Mouse (Mus musculus) kidney, adult 8-10 months (tissue): ENCODE data around the gene Klhdc1.

ENCODE experiments used
- DNase-seq, 2 experiments: peaks; one replicate each; pipeline ENCODE4 v3.0.0; 2022

Klhdc1 gene

DNA sequence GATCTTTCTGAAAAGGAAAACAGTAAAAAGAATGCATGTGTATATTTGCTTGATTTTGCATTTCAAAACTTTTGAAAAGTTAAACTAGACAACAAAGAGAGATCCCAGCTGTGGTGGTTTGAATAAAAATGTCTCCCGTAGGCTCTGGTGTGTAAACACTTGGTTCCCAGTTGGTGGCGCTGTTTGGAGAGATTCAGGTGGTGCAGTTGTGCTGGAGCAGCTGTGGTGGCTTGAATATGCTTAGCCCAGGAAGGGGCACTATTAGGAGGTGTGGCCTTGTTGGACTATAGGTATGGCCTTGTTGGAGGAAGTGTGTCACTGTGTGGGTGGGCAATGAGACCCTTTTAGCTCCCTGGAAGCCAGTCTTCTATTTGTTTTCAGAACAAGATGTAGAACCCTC, 11.7 kb upstream of the Klhdc1 start:
- no peak for DNase-seq

DNA sequence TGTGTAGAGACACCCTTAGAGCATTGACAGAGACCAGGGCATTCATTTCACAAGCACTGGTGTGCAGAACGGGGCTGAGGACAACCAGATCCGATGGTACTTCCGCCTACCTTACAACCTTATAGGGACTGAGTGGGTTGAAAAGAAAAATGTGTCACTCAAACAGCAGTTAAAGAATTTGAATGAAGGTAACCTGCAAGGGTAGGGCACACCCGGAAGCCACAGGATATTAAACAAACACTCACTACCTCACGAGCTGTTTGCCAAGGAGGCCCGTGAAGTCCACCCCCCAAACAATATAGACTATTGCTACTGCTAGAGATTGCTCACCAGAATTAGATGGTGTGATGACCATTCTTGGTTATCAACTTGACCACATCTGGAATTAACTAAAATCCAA, 5.2 kb upstream of the Klhdc1 start:
- DNase-seq: no peak

DNA sequence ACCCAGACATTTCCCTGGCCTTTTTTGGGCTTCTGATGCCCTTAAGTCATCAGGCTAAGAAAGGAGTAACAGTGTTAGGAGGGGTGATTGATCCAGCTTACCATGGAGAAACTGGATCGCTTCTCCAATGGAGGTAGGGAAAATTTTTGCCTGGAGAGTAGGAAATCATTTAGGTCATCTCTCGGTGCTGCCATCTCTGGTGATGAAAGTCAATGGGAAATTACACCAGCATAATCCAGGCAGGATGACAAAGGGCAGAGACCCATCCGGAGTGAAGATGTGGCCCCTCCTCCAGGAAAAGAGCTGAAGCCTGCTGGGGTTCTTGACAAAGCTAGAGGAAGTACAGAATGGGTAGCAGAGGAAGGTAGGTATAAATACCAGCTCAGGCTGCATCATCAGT, 2.7 kb upstream of the Klhdc1 start:
- no peak for DNase-seq

DNA sequence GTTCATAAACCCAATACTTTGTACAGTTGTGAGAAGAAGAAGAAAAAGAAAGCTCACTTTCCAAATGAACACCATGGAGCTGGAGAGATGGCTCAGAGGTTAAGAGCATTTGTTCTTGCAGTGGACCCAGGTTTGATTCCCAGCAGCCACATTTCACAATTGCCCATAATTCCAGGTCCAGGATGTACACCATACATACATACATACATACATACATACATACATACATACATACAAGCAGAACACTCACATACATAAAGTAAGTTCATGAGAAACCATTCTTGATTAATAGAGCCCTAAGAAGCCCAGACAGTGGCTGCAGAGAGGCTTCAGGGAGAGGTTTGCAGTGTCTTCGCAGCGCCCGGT, 412 bp downstream of the Klhdc1 start:
- DNase-seq: no peak

DNA sequence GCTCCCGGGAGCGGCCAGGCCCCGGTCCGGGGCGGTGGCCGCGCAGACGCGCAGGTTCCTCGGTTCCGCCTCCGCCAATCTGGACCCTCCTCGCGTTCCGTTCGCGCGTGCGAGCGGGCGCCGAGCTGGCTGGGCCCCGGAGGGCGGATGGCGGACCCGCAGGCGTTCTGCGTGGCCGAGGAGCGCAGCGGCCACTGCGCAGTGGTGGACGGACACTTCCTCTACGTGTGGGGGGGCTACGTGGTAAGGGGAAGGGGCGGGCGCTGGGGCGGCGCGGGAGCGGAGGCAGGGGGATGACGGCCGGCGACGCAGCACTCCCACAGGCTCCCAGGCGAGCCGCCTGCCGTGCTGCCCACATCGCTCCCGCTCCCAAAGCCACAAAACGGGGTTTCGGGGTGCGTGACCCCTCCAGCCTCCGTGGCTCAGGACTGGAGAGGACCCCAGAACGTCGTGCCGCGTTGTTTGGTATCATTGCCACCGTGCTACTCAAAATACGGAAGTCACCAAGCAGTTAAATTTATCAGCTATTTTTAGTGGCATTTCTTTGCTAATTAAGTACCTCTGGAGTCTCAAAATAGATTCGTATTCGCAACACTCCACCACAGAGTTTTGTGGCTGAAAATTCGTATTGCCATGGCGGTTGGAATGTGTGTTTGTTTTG, 925 bp downstream of the Klhdc1 start:
- peak; percentile 50 to 53 for DNase-seq

DNA sequence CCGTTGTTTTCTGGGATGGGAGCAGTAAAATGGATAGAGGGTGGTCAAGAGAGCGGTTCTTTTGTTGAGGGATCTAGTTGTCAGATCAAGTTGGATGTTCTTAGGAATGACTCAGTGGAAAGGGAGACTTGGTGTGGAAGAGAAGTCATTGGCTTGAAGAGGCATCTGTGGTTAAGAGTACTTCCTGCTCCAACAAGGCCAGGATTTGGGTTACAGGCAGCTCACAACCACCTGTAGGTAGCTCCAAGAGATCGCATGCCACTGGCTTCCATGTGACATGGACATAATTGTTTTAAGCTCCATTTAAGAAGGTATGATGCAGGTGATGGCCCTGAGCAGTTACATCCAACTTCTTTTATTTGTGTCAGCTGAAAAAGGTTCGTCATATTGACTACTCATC, 8.8 kb downstream of the Klhdc1 start:
- no peak for DNase-seq

DNA sequence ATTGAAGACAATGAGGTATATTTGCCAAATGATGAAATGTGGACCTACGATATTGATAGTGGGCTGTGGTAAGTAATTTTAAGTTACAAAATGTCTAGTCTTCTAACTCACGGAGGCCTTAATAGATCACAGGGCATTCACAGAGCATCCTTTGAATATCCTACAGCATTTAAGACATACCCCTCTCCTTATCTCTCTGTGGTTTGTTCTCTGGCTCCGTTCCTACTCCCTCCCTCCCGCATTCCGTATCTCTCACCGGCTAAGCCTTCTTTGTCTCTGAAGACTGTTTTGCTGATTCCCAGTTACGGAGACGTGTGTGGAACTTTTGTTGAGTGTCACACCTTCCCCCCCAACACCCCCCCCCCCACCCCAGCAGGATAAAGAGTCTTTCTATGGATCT, 9.8 kb downstream of the Klhdc1 start:
- no peak for DNase-seq

DNA sequence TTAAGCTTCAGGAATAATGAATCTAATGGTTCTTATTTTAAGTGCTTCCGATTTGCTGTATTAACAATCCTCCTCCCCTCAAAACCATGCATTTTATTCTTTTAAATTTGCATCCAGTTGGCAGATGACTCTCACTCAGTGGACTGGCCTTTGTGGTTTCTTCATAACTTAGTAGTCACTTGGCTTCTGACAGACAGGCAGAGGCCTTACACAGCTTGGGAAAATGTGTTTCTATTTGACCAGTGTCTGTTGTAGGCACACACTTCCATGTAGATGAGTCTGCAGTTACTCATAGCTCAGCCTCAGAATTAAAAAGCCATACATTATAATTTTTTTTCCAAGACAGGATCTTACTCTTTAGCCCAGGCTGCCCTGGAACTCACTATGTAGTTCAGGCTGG, 12.8 kb downstream of the Klhdc1 start:
- no peak for DNase-seq

DNA sequence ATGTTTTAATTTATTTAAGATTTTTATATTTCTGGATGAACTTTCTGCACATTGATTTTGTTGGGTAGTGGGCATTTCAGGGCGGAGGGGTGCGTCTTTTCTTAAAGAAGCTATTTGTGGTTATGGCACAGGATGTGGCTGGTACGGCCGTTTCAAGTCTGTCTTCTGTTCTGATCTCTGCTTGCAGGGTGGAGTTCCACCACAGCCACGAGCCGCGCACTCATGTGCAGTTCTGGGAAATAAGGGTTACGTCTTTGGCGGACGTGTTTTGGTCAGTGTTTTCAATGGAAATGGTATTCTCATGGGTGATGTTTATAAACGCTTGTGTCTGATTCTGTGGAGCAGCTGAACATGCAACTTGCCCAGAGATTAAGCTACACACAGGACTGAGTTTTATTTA, 16.9 kb downstream of the Klhdc1 start:
- DNase-seq: no peak

DNA sequence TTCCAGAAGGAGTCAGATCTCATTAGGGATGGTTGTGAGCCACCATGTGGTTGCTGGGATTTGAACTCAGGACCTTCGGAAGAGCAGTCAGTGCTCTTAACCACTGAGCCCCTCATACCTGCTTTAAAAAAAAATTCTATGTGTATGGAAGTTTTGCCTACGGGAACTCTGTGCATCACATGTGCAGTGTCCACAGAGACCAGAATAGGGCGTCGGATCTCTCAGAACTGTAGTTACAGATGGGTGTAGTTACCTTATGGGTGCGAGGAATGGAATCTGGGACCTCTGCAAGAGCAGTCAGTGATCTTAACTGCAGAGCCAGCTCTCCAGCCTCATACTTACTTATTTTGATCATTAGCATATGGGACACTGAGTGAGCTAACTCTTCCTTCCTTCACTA, 21.3 kb downstream of the Klhdc1 start:
- DNase-seq: no peak

DNA sequence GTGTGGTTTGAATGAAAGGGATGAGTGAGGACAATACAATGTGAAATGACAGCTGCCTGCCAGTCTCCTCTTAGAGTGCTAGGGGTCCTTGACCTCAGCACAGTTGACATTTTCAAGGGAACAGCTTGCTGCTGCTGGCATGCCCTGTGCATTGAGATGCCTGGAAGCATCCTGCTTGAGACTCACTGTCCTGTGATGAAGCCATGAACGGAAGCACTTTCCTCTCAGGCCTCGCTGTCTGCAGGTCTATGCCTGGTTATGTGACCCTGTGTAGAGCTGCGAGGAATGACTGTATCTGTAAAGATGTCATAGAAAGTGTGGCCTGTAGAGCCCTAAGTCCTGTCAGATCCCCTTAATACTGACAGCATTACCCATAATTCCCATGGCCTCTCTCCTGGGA, 24.1 kb downstream of the Klhdc1 start:
- DNase-seq: no peak

DNA sequence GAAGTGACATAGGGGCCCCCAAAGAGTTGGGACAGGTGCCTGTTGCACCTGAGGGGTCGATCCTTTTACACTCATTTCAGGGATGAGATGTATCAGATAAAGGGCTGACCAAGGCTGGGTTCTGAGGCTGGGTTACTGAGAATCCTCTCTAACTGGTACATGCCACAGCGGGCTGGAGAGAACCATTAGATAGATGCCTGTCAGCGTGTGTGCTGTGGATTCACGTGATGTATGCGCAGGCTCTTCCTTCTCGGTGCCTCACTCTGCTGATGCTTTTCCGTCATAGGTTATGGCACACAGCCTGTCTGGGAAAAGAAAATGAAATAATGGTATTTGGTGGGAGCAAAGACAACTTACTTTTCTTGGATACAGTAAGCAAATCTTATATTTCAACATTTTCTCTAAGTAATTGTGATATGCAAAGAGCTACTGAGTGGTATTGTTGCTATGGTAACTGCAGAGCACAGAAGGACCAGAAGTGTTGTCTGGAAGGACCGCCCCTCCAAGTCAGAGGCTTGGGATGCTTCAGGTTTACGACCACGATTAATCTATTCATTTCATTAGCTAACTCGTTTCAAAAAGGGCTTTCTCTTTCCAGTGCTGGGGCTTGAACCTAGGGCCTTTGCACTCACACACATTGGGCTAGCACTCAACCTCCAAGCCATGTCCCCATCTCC, 27.1 kb downstream of the Klhdc1 start:
- DNase-seq: no peak

DNA sequence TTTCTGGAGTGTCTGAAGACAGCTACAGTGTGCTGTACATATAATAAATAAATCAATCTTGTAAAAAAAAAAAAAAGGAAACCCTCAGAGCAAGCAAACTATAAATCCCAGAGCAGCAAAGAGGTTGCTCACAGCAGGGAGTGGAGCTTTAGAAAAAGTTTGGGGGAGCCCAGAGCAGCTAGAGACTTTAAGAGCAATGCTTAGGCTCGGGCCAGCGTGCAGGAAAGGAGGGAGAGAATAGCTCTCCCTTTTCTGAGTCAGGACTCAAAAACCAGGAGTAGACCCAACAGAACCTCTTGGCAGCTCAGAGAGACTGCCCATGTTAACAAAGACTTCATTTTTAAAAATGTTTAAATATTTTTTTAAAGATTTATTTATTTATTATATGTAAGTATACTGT, 28.0 kb downstream of the Klhdc1 start:
- no peak for DNase-seq

DNA sequence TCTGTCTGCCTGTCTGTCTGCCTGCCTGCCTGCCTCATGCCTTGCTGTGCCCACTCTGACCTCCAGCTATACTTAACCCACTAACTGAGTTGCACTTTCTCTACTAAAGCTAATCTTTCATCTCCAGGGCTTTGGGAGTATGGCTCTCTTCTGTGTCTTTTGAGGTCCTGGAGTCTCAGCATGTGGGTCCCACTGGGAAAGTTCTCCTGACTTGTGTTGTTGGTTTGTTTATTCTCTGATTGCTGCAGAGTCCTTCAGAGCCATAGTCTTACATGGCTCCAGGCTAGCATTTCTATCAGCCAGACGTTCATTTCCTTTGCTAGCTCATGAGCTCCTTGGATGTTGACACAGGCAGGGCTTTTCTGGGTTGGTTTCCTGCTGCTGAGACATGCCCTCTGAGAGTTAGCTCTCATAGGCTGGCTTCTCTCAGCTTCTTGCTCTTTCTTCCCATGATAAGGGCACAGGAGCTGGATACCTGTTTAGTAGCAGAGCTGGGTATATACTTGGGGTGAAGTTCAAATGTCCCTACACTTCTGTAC, 39.0 kb downstream of the Klhdc1 start:
- DNase-seq: no peak

DNA sequence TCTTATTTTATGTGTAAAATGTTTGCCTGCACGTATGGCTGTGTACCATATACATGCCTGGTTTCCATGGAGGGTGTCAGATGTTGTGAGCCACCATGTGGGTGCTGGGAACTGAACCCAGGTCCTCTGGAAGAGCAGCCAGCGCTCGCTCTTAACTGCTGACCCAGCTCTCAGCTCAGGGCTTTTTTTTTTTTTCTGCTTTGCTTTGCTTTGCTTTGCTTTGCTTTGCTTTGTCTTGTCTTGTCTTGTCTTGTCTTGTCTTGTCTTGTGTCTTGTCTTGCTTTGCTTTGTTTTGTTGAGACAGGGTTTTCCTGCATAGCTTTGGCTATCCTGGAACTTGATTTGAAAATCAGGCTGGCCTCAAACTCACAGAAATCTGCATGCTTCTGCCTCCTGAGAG, 39.9 kb downstream of the Klhdc1 start:
- DNase-seq: no peak

DNA sequence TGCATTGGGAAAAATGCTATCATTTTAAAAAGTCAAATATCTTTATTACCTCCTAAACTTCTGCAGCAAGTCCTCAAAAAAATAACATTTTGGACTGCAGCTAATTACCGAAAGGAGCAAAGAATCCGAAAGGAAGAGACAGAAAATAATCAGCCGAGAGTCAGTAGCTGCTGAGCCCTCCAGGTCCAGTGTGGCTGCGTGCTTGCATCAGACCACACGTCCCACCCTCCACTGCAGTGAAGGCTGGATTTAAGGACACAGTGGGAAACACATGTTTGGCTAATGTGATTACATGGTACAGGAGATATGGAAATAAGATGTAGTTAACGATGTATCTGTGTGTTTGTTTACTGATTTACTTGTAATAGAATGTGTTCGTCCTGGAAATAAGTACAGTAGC, 42.2 kb downstream of the Klhdc1 start:
- DNase-seq: no peak

DNA sequence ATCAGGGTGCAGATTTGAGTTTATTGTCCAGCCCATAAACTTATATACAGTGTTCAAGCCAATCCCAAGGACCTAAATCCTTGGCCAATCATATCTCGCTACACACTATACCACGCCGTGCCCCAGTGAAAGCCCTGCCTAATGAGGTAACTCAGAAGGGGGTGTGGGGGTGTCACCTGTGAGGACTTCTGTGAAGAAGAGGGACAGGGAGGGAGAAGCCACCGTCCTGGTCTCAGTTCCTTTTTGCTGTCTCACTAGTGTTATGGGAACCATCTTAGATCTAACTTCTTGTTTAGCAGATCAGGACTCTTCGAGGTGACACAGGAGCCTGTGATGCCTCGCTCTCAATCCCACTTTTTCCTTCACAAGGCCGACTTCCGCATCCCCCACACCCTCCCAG, 46.6 kb downstream of the Klhdc1 start:
- no peak for DNase-seq

DNA sequence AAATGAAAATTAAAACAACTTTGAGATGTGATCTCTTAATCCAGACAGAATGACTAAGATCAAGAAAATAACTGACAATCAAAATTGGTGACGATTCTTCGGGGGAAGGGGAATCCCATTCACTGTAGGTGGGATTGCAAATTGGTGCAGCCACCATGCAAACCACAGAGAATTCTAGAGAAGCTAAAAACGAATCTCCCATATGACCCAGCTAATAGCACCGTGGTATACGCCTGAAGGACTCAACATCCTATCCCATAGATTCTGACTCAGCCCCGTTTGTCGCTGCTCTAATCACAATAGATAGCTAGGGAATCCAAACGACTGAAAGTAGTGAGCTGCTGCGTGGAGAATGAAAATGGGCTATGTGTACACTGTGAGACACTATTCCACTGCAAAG, 47.7 kb downstream of the Klhdc1 start:
- no peak for DNase-seq

DNA sequence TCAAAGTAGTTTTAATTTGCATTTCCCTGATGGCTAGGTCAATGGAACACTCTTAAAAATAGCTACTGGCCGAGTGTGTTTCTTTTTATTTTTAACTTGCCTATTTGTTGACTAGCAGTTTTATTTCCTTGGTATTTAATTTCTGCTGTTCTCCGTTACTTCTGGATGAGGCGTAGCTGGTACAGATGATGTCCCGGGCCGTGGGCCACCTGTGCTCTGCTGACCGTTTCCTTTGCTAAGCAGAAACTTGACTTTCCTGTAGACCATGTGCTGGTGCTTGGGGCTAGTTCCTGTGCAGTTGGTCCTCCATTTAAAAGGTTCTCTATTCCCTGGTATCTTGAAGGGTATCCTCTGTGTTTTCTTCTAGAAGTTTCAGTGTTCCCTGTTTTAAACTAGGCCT, 51.4 kb downstream of the Klhdc1 start:
- no peak for DNase-seq

DNA sequence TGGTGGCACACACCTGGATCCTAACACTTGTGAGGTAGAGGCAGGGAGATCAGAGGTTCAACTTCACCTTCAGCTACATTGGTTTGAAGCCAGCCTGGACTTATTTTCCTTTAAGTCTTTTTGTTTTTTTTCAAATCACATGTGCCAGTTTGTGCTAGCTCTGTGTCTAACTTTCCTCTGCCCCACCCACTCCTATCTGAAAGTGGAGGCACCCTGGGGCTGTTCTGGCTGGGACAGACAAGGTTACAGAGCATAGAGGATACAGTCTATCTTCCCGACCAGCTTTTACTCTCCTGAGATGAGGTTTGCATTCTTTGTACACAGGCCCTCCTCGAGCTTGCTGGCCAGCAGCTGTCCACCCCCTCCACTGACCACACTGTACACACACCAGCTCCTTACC, 52.8 kb downstream of the Klhdc1 start:
- no peak for DNase-seq

DNA sequence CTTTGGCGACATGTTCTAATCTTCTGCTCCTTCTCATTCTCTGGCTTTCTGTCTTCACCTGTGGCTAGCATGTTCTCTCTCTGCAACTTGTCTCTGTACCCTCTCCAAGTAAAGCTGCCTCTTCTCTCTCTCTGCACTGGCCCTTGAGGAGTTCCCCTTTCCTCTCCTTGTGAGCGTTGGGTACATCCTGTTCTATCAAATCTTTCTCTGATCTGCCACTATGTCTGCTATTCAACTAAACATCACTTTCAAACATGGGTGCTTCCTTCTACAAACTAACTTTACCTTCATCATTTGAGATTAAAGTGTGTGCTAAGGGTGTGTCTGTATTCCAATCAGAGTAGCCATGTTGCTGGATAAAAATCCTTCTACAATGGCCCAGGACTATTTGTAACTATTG, 54.0 kb downstream of the Klhdc1 start:
- DNase-seq: no peak

DNA sequence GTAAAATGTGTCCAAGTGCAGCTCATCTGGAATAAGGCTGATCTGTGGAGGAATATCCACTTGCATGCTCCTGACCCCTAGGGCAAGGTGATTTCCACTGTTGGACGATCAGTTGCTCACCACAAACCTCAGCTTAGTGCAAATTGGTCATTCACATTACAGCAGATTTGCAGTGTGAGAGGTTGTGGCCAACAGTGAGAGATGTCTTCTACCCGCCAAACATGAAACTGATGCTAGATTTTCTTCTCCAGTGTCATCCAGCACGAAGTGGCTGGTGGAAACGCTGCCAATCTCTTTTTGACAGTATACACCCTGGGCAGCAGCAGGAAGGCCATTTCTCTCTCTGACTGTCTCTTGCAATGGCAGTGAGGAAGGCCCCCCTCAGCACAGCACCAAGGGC, 54.7 kb downstream of the Klhdc1 start:
- no peak for DNase-seq

DNA sequence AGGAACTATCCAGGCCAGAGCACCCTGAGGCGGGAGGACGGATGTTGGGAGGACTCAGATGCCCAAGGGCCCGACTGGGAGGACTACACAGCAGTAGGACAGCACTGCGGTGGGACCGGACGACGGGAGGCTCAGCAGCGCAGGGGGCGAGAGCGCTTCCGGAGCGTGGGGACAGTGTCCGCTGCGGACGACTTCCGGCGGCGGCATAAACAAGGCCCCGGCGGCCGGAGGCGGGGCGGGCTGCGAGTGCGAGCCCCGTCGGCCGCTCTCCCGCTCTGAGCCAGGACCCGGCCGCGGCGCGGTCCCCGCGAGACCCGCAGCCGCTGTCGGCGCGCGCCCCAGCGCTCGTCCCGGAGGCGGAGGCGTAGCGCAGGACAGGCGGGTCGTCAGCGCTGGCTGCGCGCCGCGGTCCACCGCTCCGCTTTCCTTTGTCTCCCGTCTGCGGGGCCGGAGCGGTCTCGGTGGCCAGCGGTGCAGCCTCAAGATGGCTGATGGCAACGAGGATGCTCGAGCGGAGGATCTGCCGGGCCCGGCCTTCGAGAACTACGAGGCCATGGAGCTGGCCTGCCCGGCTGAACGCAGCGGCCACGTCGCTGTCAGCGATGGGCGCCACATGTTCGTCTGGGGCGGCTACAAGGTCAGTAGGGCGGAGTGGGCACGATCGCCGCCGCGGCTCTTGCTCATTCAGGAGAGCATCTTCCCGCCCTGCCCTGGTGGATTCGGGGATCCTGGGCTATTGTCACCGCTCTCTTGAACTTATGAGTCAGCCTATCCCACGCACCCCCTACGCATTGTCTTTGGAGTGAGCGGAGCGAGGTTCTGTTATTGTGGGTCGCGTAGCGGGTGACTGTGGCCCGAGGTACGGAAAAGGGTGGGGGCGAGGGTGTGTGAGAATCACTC, 55.8 kb downstream of the Klhdc1 start, which contains the start of gene Klhdc2:
TSS of gene Klhdc2 (plus strand) at position 171 of the 900 bp plus-strand sequence.
- peak; percentile 86 to 88 for DNase-seq
